Comparison of ENCODE assay signal across 15 mouse cellular contexts in the genomic region with DNA sequence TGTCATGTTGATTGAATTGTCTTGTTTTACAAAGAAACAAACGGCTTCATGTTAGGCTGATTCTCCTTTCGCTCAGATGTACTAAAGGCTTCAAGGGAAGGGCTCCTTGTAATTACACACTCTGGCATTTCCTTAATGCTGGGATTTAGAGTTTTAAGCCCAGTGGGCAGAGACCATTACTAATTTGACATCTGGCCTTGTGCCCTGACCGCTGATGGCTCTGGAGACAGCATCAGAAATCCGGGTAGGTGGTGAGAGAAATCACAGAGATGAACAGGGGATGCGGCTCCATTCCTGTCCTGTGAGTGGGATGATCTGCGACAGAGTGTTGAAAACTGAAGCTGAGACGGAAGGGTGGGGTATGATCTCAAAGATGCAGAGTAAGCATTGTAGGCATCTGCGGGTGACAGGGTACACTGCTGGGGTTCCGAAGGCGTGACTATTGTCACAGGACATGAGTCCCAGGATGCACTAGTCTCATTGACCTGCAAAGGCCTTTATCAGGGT.
DNase-seq lines count a peak whose midpoint lies in the region; ATAC-seq and TF ChIP-seq lines count a peak whose summit lies in the region.
"Had no signal": no experiment of that assay in that cellular context is flagged by ENCODE, and none has a peak within 500 bp of the region (broad histone marks: within the 10 kb centered on the region; RNA-seq: fewer than 3 reads in every experiment).

No protein-coding gene starts in this region.

- 72% methylated on average over 10 of the region's 10 CpGs for WGBS in kidney, adult 2 months
- WGBS in midbrain, postnatal 0 days: 51% methylated on average over 10 of the region's 10 CpGs
- 47% methylated on average over 10 of the region's 10 CpGs for WGBS in midbrain, embryonic 16.5 days

- no peak for TF ChIP-seq CTCF in kidney, adult 2 months (conservative IDR thresholded peaks at IDR 0.05; ENCODE audit: insufficient read depth, insufficient read length, low read depth, low read length)
- no peak for TF ChIP-seq CTCF in midbrain, postnatal 0 days (IDR thresholded peaks at IDR 0.05)

- no peaks in the 10 kb centered on the region for H3K27me3 ChIP-seq in kidney, adult 2 months (replicated peaks; ENCODE audit: control insufficient read depth, insufficient read depth, low read length)
- H3K27me3 ChIP-seq in midbrain, postnatal 0 days (ENCODE audit: insufficient read depth, low read length): no peaks in the 10 kb centered on the region
- no peaks in the 10 kb centered on the region for H3K27me3 ChIP-seq in midbrain, embryonic 16.5 days (ENCODE audit: control insufficient read depth, insufficient read depth, low read depth, low read length)
- H3K27me3 ChIP-seq: CH12.LX; forebrain, embryonic 13.5 days; liver, embryonic 15.5 days had no signal

- H3K36me3 ChIP-seq in kidney, adult 2 months (ENCODE audit: control insufficient read depth, insufficient read depth, low read length): no peaks in the 10 kb centered on the region
- H3K36me3 ChIP-seq in midbrain, postnatal 0 days (ENCODE audit: insufficient read depth, low read length): no peaks in the 10 kb centered on the region
- no peaks in the 10 kb centered on the region for H3K36me3 ChIP-seq in midbrain, embryonic 16.5 days (ENCODE audit: control insufficient read depth, insufficient read depth, low read length)
- H3K36me3 ChIP-seq: limb, embryonic 12.5 days; liver, embryonic 15.5 days; midbrain, embryonic 12.5 days had no signal

- no peak overlapping the region for H3K4me3 ChIP-seq in kidney, adult 2 months (ENCODE audit: insufficient read depth, low read depth, low read length)
- H3K4me3 ChIP-seq in midbrain, postnatal 0 days (ENCODE audit: low read depth, low read length): no peak overlapping the region
- no peak overlapping the region for H3K4me3 ChIP-seq in midbrain, embryonic 16.5 days (ENCODE audit: low read depth, low read length)
- H3K4me3 ChIP-seq: forebrain, embryonic 13.5 days; limb, embryonic 12.5 days; liver, embryonic 15.5 days; midbrain, embryonic 12.5 days had no signal

- no peaks in the 10 kb centered on the region for H3K4me1 ChIP-seq in kidney, adult 2 months (ENCODE audit: control insufficient read depth, insufficient read depth, low read length)
- no peaks in the 10 kb centered on the region for H3K4me1 ChIP-seq in midbrain, postnatal 0 days (ENCODE audit: insufficient read depth, low read length)
- peaks cover 7% of the 10 kb centered on the region for H3K4me1 ChIP-seq in midbrain, embryonic 16.5 days (ENCODE audit: control insufficient read depth, insufficient read depth, low read length)

- ATAC-seq in midbrain, postnatal 0 days (ENCODE audit: low FRiP score): no peak
- ATAC-seq in midbrain, embryonic 16.5 days: no peak
- ATAC-seq: activated CD4-positive, CD25-positive, alpha-beta regulatory T cell, adult 4 months; forebrain, embryonic 13.5 days had no signal

- no peak for TF ChIP-seq POLR2A in kidney, adult 2 months (IDR thresholded peaks at IDR 0.05; ENCODE audit: low read depth, low read length)

- no peak overlapping the region for H3K9ac ChIP-seq in midbrain, postnatal 0 days (replicated peaks; ENCODE audit: low read length, poor library complexity, severe bottlenecking)
- no peak overlapping the region for H3K9ac ChIP-seq in midbrain, embryonic 16.5 days (ENCODE audit: low read depth, low read length)
- H3K9ac ChIP-seq: forebrain, embryonic 13.5 days; liver, embryonic 15.5 days; midbrain, embryonic 12.5 days had no signal

- DNase-seq in cerebellum, postnatal 14 days: peak; percentile 47 to 59
- no peak for DNase-seq in cerebellum, adult 11-12 months
- DNase-seq in kidney, adult 2 months: no peak
- DNase-seq in kidney, adult 9 months: no peak
- DNase-seq in midbrain, postnatal 0 days (ENCODE audit: low spot score): peak; percentile 43
- DNase-seq in left cerebral cortex, adult 8-10 months (ENCODE audit: low spot score in 2 of 2): peak; percentile 18 to 19
- DNase-seq in testis, postnatal 14 days (ENCODE audit: low spot score): no peak
- DNase-seq: cerebellum, adult 11 months had no signal

- peak overlapping the region; percentile 24; the same call in 1 of the 2 replicates for H3K27ac ChIP-seq in kidney, adult 2 months (ENCODE audit: insufficient read depth, low read depth, low read length)
- no peak overlapping the region for H3K27ac ChIP-seq in midbrain, postnatal 0 days (ENCODE audit: low read depth, low read length)
- no peak overlapping the region for H3K27ac ChIP-seq in midbrain, embryonic 16.5 days (ENCODE audit: low read length)
- H3K27ac ChIP-seq: forebrain, embryonic 13.5 days; limb, embryonic 12.5 days; liver, embryonic 15.5 days; midbrain, embryonic 12.5 days had no signal

- no peaks in the 10 kb centered on the region for H3K9me3 ChIP-seq in midbrain, postnatal 0 days (ENCODE audit: low read length)
- no peaks in the 10 kb centered on the region for H3K9me3 ChIP-seq in midbrain, embryonic 16.5 days (replicated peaks; ENCODE audit: control insufficient read depth, low read length, poor library complexity, severe bottlenecking)
- H3K9me3 ChIP-seq: forebrain, embryonic 13.5 days; limb, embryonic 12.5 days; liver, embryonic 15.5 days; midbrain, embryonic 12.5 days had no signal

- no peak overlapping the region for H3K4me2 ChIP-seq in midbrain, postnatal 0 days (ENCODE audit: low read depth, low read length, poor library complexity, severe bottlenecking)
- H3K4me2 ChIP-seq in midbrain, embryonic 16.5 days (ENCODE audit: low read length): no peak overlapping the region
- H3K4me2 ChIP-seq: forebrain, embryonic 13.5 days; limb, embryonic 12.5 days; liver, embryonic 15.5 days; midbrain, embryonic 12.5 days had no signal

Comparison
In these comparisons a context has a peak if more than half of its experiments do, and no peak if none do; other contexts are left out.
1. DNase-seq: peak in cerebellum, postnatal 14 days (2 of 2), midbrain, postnatal 0 days (single experiment) and left cerebral cortex, adult 8-10 months (2 of 2); none in cerebellum, adult 11-12 months (single experiment), kidney, adult 2 months (single experiment), kidney, adult 9 months (single experiment) and testis, postnatal 14 days (single experiment).